Mouse (Mus musculus): ENCODE results near the gene Tmem207.

DNA sequence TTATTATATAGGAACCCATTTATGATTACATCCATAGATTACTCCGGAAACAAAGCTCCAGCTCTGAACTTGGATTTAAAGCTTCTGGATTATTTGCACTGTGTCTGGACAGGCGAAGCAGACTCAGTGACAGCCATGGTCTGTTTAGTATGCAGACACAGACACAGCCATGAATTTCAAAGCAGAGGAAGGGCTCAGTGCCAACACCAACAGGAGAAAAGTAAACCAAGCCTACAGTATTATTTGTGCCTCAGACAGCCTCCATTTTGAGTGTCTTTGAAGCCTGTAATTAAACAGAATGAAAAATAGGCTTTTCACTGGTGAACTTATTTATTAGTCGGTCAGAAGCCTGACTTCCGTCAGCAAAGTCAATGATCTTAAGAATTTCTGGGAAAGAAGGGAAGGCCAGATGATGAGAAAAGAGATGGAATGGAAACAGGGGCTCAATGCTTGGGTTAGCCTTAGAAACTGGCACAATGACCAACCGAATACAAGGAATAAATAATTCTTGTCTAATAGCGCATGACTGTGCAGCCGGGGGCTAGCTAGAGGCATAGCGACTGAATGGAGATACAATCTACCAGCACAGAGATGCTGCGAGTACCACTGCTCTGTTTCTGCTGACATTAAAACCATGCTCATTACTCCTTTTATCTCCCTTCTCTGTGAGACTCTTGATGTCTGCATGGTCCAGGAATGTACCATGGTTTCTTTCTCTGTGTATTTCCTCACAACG lies 1.5 kb upstream of the Tmem207 start:
- TF ChIP-seq POLR2A (IDR thresholded peaks at IDR 0.05; ENCODE audit: borderline replicate concordance, extremely low read depth, insufficient read depth, insufficient read length, poor library complexity, severe bottlenecking): no peak
- no peak for TF ChIP-seq CTCF (IDR thresholded peaks at IDR 0.05; ENCODE audit: borderline replicate concordance, extremely low read depth, insufficient read depth, insufficient read length)

All from brain, embryonic 14.5 days (tissue).